Comparison of ENCODE assay signal across 8 mouse cellular contexts in genomic region chr6:50545412-50546043, GRCm38 (mm10). TPM values are rescaled to one million over a fixed set of nuclear protein-coding genes. Genes with fewer than 3 reads are reported as not detected.
A peak's percentile ranks its signal among the peaks of the same experiment; 100 is the strongest.
DNase-seq lines count a peak whose midpoint lies in the region; ATAC-seq and TF ChIP-seq lines count a peak whose summit lies in the region.

No protein-coding gene starts in this region.

- WGBS in liver, embryonic 11.5 days = 24% methylated on average over 10 of the region's 10 CpGs
- 28% methylated on average over 10 of the region's 10 CpGs for WGBS in embryonic facial prominence, embryonic 10.5 days
- 31% methylated on average over 10 of the region's 10 CpGs for WGBS in hindbrain, embryonic 14.5 days
- 20% methylated on average over 10 of the region's 10 CpGs for WGBS in lung, embryonic 14.5 days
- 31% methylated on average over 10 of the region's 10 CpGs for WGBS in neural tube, embryonic 13.5 days

- H3K27ac ChIP-seq in liver, embryonic 11.5 days (ENCODE audit: low read depth, low read length) = no peak overlapping the region
- H3K27ac ChIP-seq in embryonic facial prominence, embryonic 10.5 days (replicated peaks) = no peak overlapping the region
- H3K27ac ChIP-seq in hindbrain, embryonic 14.5 days = no peak overlapping the region
- H3K27ac ChIP-seq in lung, embryonic 14.5 days (ENCODE audit: low read depth) = no peak overlapping the region
- no peak overlapping the region for H3K27ac ChIP-seq in neural tube, embryonic 13.5 days (replicated peaks)

- H3K27me3 ChIP-seq in liver, embryonic 11.5 days (replicated peaks; ENCODE audit: control insufficient read depth, insufficient read depth, low read length) = no peaks in the 10 kb centered on the region
- no peaks in the 10 kb centered on the region for H3K27me3 ChIP-seq in embryonic facial prominence, embryonic 10.5 days (replicated peaks; ENCODE audit: low read depth, poor library complexity, severe bottlenecking)
- no peaks in the 10 kb centered on the region for H3K27me3 ChIP-seq in hindbrain, embryonic 14.5 days (ENCODE audit: control insufficient read depth, insufficient read depth, low read length)
- no peaks in the 10 kb centered on the region for H3K27me3 ChIP-seq in lung, embryonic 14.5 days (ENCODE audit: insufficient read depth, low read length)
- no peaks in the 10 kb centered on the region for H3K27me3 ChIP-seq in neural tube, embryonic 13.5 days

- peak; percentile 84 for TF ChIP-seq CTCF in lung, embryonic 14.5 days (IDR thresholded peaks at IDR 0.05; ENCODE audit: low read depth)

- no peaks in the 10 kb centered on the region for H3K9me3 ChIP-seq in liver, embryonic 11.5 days (ENCODE audit: control insufficient read depth, low read length)
- no peaks in the 10 kb centered on the region for H3K9me3 ChIP-seq in embryonic facial prominence, embryonic 10.5 days
- H3K9me3 ChIP-seq in hindbrain, embryonic 14.5 days (ENCODE audit: control insufficient read depth, low read length) = no peaks in the 10 kb centered on the region
- no peaks in the 10 kb centered on the region for H3K9me3 ChIP-seq in lung, embryonic 14.5 days (ENCODE audit: low read depth, low read length)
- no peaks in the 10 kb centered on the region for H3K9me3 ChIP-seq in neural tube, embryonic 13.5 days

- peak; percentile 16 for DNase-seq in liver
- no peak for DNase-seq in liver, embryonic 11.5 days (ENCODE audit: low spot score)
- DNase-seq in NIH3T3 (ENCODE audit: low read depth) = peak; percentile 87
- peak; percentile 48 for DNase-seq in embryonic facial prominence, embryonic 10.5 days (ENCODE audit: low spot score)
- peak; percentile 76 for DNase-seq in hindbrain, embryonic 14.5 days (ENCODE audit: low spot score)
- DNase-seq in lung, embryonic 14.5 days = peak; percentile 82
- DNase-seq in gastrocnemius, postnatal 14 days = no peak

- no peak overlapping the region for H3K4me3 ChIP-seq in liver, embryonic 11.5 days (ENCODE audit: low read depth, low read length)
- no peak overlapping the region for H3K4me3 ChIP-seq in embryonic facial prominence, embryonic 10.5 days
- no peak overlapping the region for H3K4me3 ChIP-seq in hindbrain, embryonic 14.5 days (replicated peaks; ENCODE audit: low read length)
- H3K4me3 ChIP-seq in lung, embryonic 14.5 days (ENCODE audit: low read depth, low read length) = no peak overlapping the region
- H3K4me3 ChIP-seq in neural tube, embryonic 13.5 days = no peak overlapping the region

- no peak overlapping the region for H3K4me2 ChIP-seq in liver, embryonic 11.5 days
- H3K4me2 ChIP-seq in hindbrain, embryonic 14.5 days (replicated peaks) = no peak overlapping the region
- no peak overlapping the region for H3K4me2 ChIP-seq in lung, embryonic 14.5 days
- no peak overlapping the region for H3K4me2 ChIP-seq in neural tube, embryonic 13.5 days

- no peaks in the 10 kb centered on the region for H3K4me1 ChIP-seq in liver, embryonic 11.5 days (replicated peaks; ENCODE audit: control insufficient read depth, insufficient read depth, low read length)
- H3K4me1 ChIP-seq in embryonic facial prominence, embryonic 10.5 days = 0 out of 2 replicates have a peak, but pooled peaks cover 4% of the 10 kb centered on the region
- H3K4me1 ChIP-seq in hindbrain, embryonic 14.5 days (replicated peaks; ENCODE audit: control insufficient read depth, insufficient read depth, low read length) = no peaks in the 10 kb centered on the region
- H3K4me1 ChIP-seq in lung, embryonic 14.5 days (ENCODE audit: insufficient read depth) = no peaks in the 10 kb centered on the region
- H3K4me1 ChIP-seq in neural tube, embryonic 13.5 days (replicated peaks) = no peaks in the 10 kb centered on the region

- no peak; the same call in 1 of the 2 replicates for ATAC-seq in liver, embryonic 11.5 days (replicated peaks; ENCODE audit: low FRiP score)
- no peak for ATAC-seq in hindbrain, embryonic 14.5 days (ENCODE audit: low FRiP score)
- ATAC-seq in lung, embryonic 14.5 days (ENCODE audit: insufficient read depth) = 0 out of 2 replicates have a peak, but pooled peaks have one; percentile 60
- ATAC-seq in neural tube, embryonic 13.5 days (ENCODE audit: low read depth) = 0 out of 2 replicates have a peak, but pooled peaks have one; percentile 32

- intact Hi-C loops in gastrocnemius, postnatal 14 days (cut with DNase I; ENCODE audit: low total_unique reads) = no loop called here

- no peak overlapping the region for H3K9ac ChIP-seq in liver, embryonic 11.5 days (ENCODE audit: low read depth, low read length)
- no peak overlapping the region for H3K9ac ChIP-seq in hindbrain, embryonic 14.5 days
- no peak overlapping the region for H3K9ac ChIP-seq in lung, embryonic 14.5 days
- no peak overlapping the region for H3K9ac ChIP-seq in neural tube, embryonic 13.5 days

- H3K36me3 ChIP-seq in liver, embryonic 11.5 days (ENCODE audit: control insufficient read depth, insufficient read depth, low read length) = no peaks in the 10 kb centered on the region
- H3K36me3 ChIP-seq in embryonic facial prominence, embryonic 10.5 days (replicated peaks) = no peaks in the 10 kb centered on the region
- H3K36me3 ChIP-seq in hindbrain, embryonic 14.5 days (replicated peaks; ENCODE audit: control insufficient read depth, insufficient read depth) = no peaks in the 10 kb centered on the region
- no peaks in the 10 kb centered on the region for H3K36me3 ChIP-seq in lung, embryonic 14.5 days (ENCODE audit: insufficient read depth)
- no peaks in the 10 kb centered on the region for H3K36me3 ChIP-seq in neural tube, embryonic 13.5 days

RNA-seq across cellular contexts. Expression of gene Cycs, which starts 20.8 kb away (rescaled TPM):
- 83.6 and 84.2 TPM in 2 replicates for polyA plus RNA-seq in liver, embryonic 11.5 days (2014; fragmentation: Nextera tagmentation; extraction: Ambion mirVana)
- 84.2 and 85.2 TPM in 2 replicates for polyA plus RNA-seq in embryonic facial prominence, embryonic 10.5 days (2016; fragmentation: Nextera tagmentation; extraction: Ambion mirVana)
- 77.2 and 83.7 TPM in 2 replicates for polyA plus RNA-seq in hindbrain, embryonic 14.5 days (2014; fragmentation: Nextera tagmentation; extraction: Ambion mirVana)
- 58.0 and 63.6 TPM in 2 replicates for polyA plus RNA-seq in lung, embryonic 14.5 days (2014; fragmentation: Nextera tagmentation; extraction: Ambion mirVana)
- 87.9 and 88.2 TPM in 2 replicates for polyA plus RNA-seq in neural tube, embryonic 13.5 days (2015; fragmentation: Nextera tagmentation; extraction: Ambion mirVana)
- total RNA-seq in gastrocnemius, postnatal 14 days (2021) = 100 to 1,000 TPM in 1 of 2 experiments, 10 to 100 TPM in 1; 95.1 to 115 TPM

RNA-seq across cellular contexts. Expression of gene 4921507P07Rik, which starts 50.9 kb away (rescaled TPM):
- 0.15 and 0.25 TPM in 2 replicates for polyA plus RNA-seq in liver, embryonic 11.5 days (2014; fragmentation: Nextera tagmentation; extraction: Ambion mirVana)
- 0.49 and 0.69 TPM in 2 replicates for polyA plus RNA-seq in embryonic facial prominence, embryonic 10.5 days (2016; fragmentation: Nextera tagmentation; extraction: Ambion mirVana)
- 2.8 and 3.8 TPM in 2 replicates for polyA plus RNA-seq in hindbrain, embryonic 14.5 days (2014; fragmentation: Nextera tagmentation; extraction: Ambion mirVana)
- polyA plus RNA-seq in lung, embryonic 14.5 days (2014; fragmentation: Nextera tagmentation; extraction: Ambion mirVana) = 0.54 and 0.70 TPM in 2 replicates
- polyA plus RNA-seq in neural tube, embryonic 13.5 days (2015; fragmentation: Nextera tagmentation; extraction: Ambion mirVana) = 1.7 and 2.1 TPM in 2 replicates
- total RNA-seq in gastrocnemius, postnatal 14 days (2021) = under 1 TPM; 0.11 to 0.16 TPM

Comparison
In these comparisons a context has a peak if more than half of its experiments do, and no peak if none do; other contexts are left out.
1. DNase-seq: peak in liver (single experiment), NIH3T3 (single experiment), embryonic facial prominence, embryonic 10.5 days (single experiment), hindbrain, embryonic 14.5 days (single experiment) and lung, embryonic 14.5 days (single experiment); none in liver, embryonic 11.5 days (single experiment) and gastrocnemius, postnatal 14 days (single experiment).
2. ATAC-seq: peak in lung, embryonic 14.5 days (single experiment) and neural tube, embryonic 13.5 days (single experiment); none in liver, embryonic 11.5 days (single experiment) and hindbrain, embryonic 14.5 days (single experiment).